Mouse (Mus musculus) cerebral cortex, adult 2 months (tissue): Measurements from ENCODE around the gene Cyld.

Source experiments
- WGBS: fragments of 180-500 bp; shearing (Covaris S2); methylation state at CpG from one replicate; pipeline ENCODE4 v1.1.7; 2018; 5-methylcytosine and 5-hydroxymethylcytosine counted together

The Cyld gene

GRCm38 (mm10) chr8:88793746-88794614 is 97.2 kb downstream of the Cyld start:
- WGBS = 62% methylated on average over 24 of the region's 24 CpGs

GRCm38 (mm10) chr8:88794615-88794907 is 97.7 kb downstream of the Cyld start:
- WGBS = 59% methylated on average over 7 of the region's 7 CpGs

- 92% methylated on average over 5 of the region's 5 CpGs for WGBS
Measured at GRCm38 (mm10) chr8:88795896-88796295, 99.1 kb downstream of the Cyld start.

GRCm38 (mm10) chr8:88796651-88797050 is 99.8 kb downstream of the Cyld start:
- 94% methylated on average over 9 of the region's 9 CpGs for WGBS
